Mouse (Mus musculus): ENCODE data around the gene Hyal3. TPM values are rescaled to one million over a fixed set of nuclear protein-coding genes. Genes with fewer than 3 reads are reported as not detected.

The Hyal3 gene
- total and polyA plus RNA-seq, 3 experiments, result 2.3 to 6.8 TPM; not detected in 1

- H3K79me2 ChIP-seq (ENCODE audit: control insufficient read depth, insufficient read depth, low read length, poor library complexity), result peaks cover 50% of the 10 kb centered on the region
- peaks cover 0 to 19% of the 10 kb centered on the region in 2 experiments; a peak in 2 of 4 replicates for H3K36me3 ChIP-seq (ENCODE audit: control insufficient read depth in 1 of 2, insufficient read depth in 2 of 2, low read length in 2 of 2)
- H3K4me3 ChIP-seq (ENCODE audit: control insufficient read depth in 1 of 2, insufficient read depth in 1 of 2, low read depth in 2 of 2, low read length in 2 of 2), result peak overlapping the region; percentile 73 to 88
- peak overlapping the region; percentile 94 for H3K27ac ChIP-seq (ENCODE audit: control insufficient read depth, low read depth, low read length)
- H3K9ac ChIP-seq (ENCODE audit: control insufficient read depth, low read depth, low read length, poor library complexity, severe bottlenecking), result peak overlapping the region; percentile 98
- peaks cover 5 to 27% of the 10 kb centered on the region in 2 experiments; a peak in 3 of 4 replicates for H3K4me1 ChIP-seq (ENCODE audit: control insufficient read depth in 1 of 2, insufficient read depth in 2 of 2, low read length in 2 of 2)
- H3K27me3 ChIP-seq (ENCODE audit: control insufficient read depth in 1 of 2, insufficient read depth in 2 of 2, low read length in 2 of 2), result no peaks in the 10 kb centered on the region
- DNase-seq (ENCODE audit: low read depth, low spot score), result peak; percentile 93
- H3K9me3 ChIP-seq (replicated peaks; ENCODE audit: insufficient read depth, low read length), result no peaks in the 10 kb centered on the region
- TF ChIP-seq RAD21 (IDR thresholded peaks at IDR 0.05; ENCODE audit: low read depth, low read length), result no peak
- peak; percentile 81 for TF ChIP-seq SIN3A (IDR thresholded peaks at IDR 0.05; ENCODE audit: low read length)
- peak; percentile 9; the same call in 1 of the 2 replicates for TF ChIP-seq MAX (IDR thresholded peaks at IDR 0.05; ENCODE audit: low read length)
- no peak for TF ChIP-seq MAFK (IDR thresholded peaks at IDR 0.05; ENCODE audit: borderline replicate concordance, low read depth, low read length)
- peak in 1 of 2 experiments; percentile 38; a peak in 1 of 4 replicates for TF ChIP-seq EP300 (IDR thresholded peaks at IDR 0.05; ENCODE audit: low read depth in 1 of 2, low read length in 2 of 2)
- TF ChIP-seq CTCF (IDR thresholded peaks at IDR 0.05 in 2 of 3, conservative IDR thresholded peaks at IDR 0.05 in 1 of 3; ENCODE audit: control insufficient read depth in 1 of 3, insufficient read depth in 1 of 3, low read depth in 2 of 3, low read length in 3 of 3, poor library complexity in 1 of 3, severe bottlenecking in 1 of 3), result no peak
- no peak; the same call in 1 of the 2 replicates for TF ChIP-seq HCFC1 (IDR thresholded peaks at IDR 0.05; ENCODE audit: low read depth, low read length)
- TF ChIP-seq MYC (IDR thresholded peaks at IDR 0.05; ENCODE audit: low read depth, low read length), result no peak
- no peak for TF ChIP-seq GABPA (IDR thresholded peaks at IDR 0.05; ENCODE audit: low read depth, low read length)
- TF ChIP-seq ZMIZ1 (IDR thresholded peaks at IDR 0.05; ENCODE audit: low read depth, low read length), result peak; percentile 26; the same call in 1 of the 2 replicates
- TF ChIP-seq KAT2A (conservative IDR thresholded peaks at IDR 0.05; ENCODE audit: low read depth, low read length), result no peak; the same call in 1 of the 2 replicates
- no peak; the same call in 1 of the 2 replicates for TF ChIP-seq E2F4 (IDR thresholded peaks at IDR 0.05; ENCODE audit: borderline replicate concordance, low read depth, low read length)
- TF ChIP-seq JUND (IDR thresholded peaks at IDR 0.05; ENCODE audit: low read depth, low read length), result no peak
- peak; percentile 52; the same call in 1 of the 2 replicates for TF ChIP-seq TBP (IDR thresholded peaks at IDR 0.05; ENCODE audit: low read depth, low read length)
- no peak for TF ChIP-seq USF1 (IDR thresholded peaks at IDR 0.05; ENCODE audit: low read depth, low read length)
- no peak for TF ChIP-seq GATA1 (IDR thresholded peaks at IDR 0.05; ENCODE audit: low read depth, low read length)
- no peak for TF ChIP-seq ETS1 (IDR thresholded peaks at IDR 0.05; ENCODE audit: low read depth, low read length)
- no peak for TF ChIP-seq MAZ (IDR thresholded peaks at IDR 0.05; ENCODE audit: low read depth, low read length)
- TF ChIP-seq ZKSCAN1 (IDR thresholded peaks at IDR 0.05; ENCODE audit: low read depth, low read length), result no peak
- no peak for TF ChIP-seq RCOR1 (IDR thresholded peaks at IDR 0.05; ENCODE audit: low read depth, low read length)
- TF ChIP-seq MYB (IDR thresholded peaks at IDR 0.05; ENCODE audit: low read depth, low read length), result peak; percentile 51
- TF ChIP-seq ZNF384 (IDR thresholded peaks at IDR 0.05; ENCODE audit: low read depth, low read length), result no peak
- no peak for TF ChIP-seq POLR2AphosphoS5 (IDR thresholded peaks at IDR 0.05; ENCODE audit: borderline replicate concordance, low read depth, low read length)
- peak; percentile 47 for TF ChIP-seq MXI1 (IDR thresholded peaks at IDR 0.05; ENCODE audit: low read depth, low read length)
- TF ChIP-seq USF2 (IDR thresholded peaks at IDR 0.05; ENCODE audit: borderline replicate concordance in 1 of 2, insufficient read depth in 1 of 2, low read depth in 1 of 2, low read length in 2 of 2), result no peak
- TF ChIP-seq MEF2A (IDR thresholded peaks at IDR 0.05; ENCODE audit: extremely low read depth, insufficient replicate concordance, low read depth, low read length, poor library complexity, severe bottlenecking), result no peak
- peak; percentile 63; the same call in 1 of the 2 replicates for TF ChIP-seq POLR2AphosphoS2 (IDR thresholded peaks at IDR 0.05; ENCODE audit: low read length)
- peak; percentile 88 for TF ChIP-seq ELF1 (IDR thresholded peaks at IDR 0.05; ENCODE audit: low read depth, low read length)
- TF ChIP-seq CHD1 (IDR thresholded peaks at IDR 0.05; ENCODE audit: low read depth, low read length), result no peak
- 0 out of 2 replicates have a peak, but pooled peaks have one; percentile 68 for TF ChIP-seq UBTF (IDR thresholded peaks at IDR 0.05; ENCODE audit: borderline replicate concordance, insufficient read depth, low read depth, low read length)
- no peak for TF ChIP-seq CHD2 (IDR thresholded peaks at IDR 0.05; ENCODE audit: low read length)
- TF ChIP-seq TAL1 (IDR thresholded peaks at IDR 0.05; ENCODE audit: low read length), result no peak
- TF ChIP-seq BHLHE40 (IDR thresholded peaks at IDR 0.05; ENCODE audit: borderline replicate concordance, low read depth, low read length), result no peak
- TF ChIP-seq POLR2A (IDR thresholded peaks at IDR 0.05; ENCODE audit: control insufficient read depth in 1 of 2, insufficient read depth in 1 of 2, low read depth in 1 of 2, low read length in 2 of 2, poor library complexity in 1 of 2), result peak; percentile 62 to 82
- TF ChIP-seq TCF12 (IDR thresholded peaks at IDR 0.05; ENCODE audit: low read depth, low read length), result peak; percentile 50; the same call in 1 of the 2 replicates
- peak; percentile 74 for TF ChIP-seq NELFE (IDR thresholded peaks at IDR 0.05; ENCODE audit: low read depth, low read length)
- TF ChIP-seq SMC3 (IDR thresholded peaks at IDR 0.05; ENCODE audit: low read depth, low read length), result no peak
Observed at GRCm38 (mm10) chr9:107633091-107633660, 52.6 kb downstream of the Hyal3 start.
